Mouse (Mus musculus) bone marrow, adult 2 months (tissue): ENCODE data around the gene Kcnj11. TPM values are rescaled to one million over a fixed set of nuclear protein-coding genes. Genes with fewer than 3 reads are reported as not detected.

Source experiments
- H3K27ac ChIP-seq: fragments of 200-500 bp; 2 replicates; pipeline ENCODE4 v1.5.1; 2012; ENCODE audit warnings: low read depth, mild to moderate bottlenecking, control low read depth, inconsistent platforms, low read length; ENCODE audit not compliant: control insufficient read depth, poor library complexity, insufficient read depth
- H3K4me1 ChIP-seq: fragments of 200-500 bp; 2 replicates; pipeline ENCODE4 v1.6.1; 2011; ENCODE audit warnings: low read length; ENCODE audit not compliant: control insufficient read depth, insufficient read depth
- H3K4me3 ChIP-seq: fragments of 200-500 bp; replicated peaks from 2 replicates; pipeline ENCODE3; 2011; ENCODE audit warnings: mild to moderate bottlenecking, low read depth, low read length, control low read depth; ENCODE audit not compliant: control insufficient read depth
- CTCF ChIP-seq: fragments of 200-500 bp; IDR thresholded peaks from 2 replicates; pipeline ENCODE4 v1.5.1; 2011; ENCODE audit warnings: low read length, control low read depth; ENCODE audit not compliant: control insufficient read depth, insufficient read depth
- POLR2A ChIP-seq: fragments of 200-500 bp; IDR thresholded peaks from 2 replicates; pipeline ENCODE4 v1.6.1; 2011; ENCODE audit warnings: low read depth, mild to moderate bottlenecking, control low read depth, low read length, borderline replicate concordance; ENCODE audit not compliant: control insufficient read depth
- WGBS: fragments of 180-500 bp; shearing (Covaris S2); methylation state at CpG from one replicate; pipeline ENCODE4 v1.1.7; 2018; 5-methylcytosine and 5-hydroxymethylcytosine counted together
- polyA plus RNA-seq: library from polyadenylated mRNA; stranded (reverse); fragments of >200 nt; gene quantifications from 2 replicates; pipeline ENCODE4 v1.2.4, GENCODE M21; 2011; ENCODE audit warnings: low replicate concordance; ENCODE audit not compliant: missing spikeins, insufficient read depth, insufficient read length

The Kcnj11 gene
- not detected in 2 replicates for polyA plus RNA-seq

GRCm38 (mm10) chr7:46100563-46100962 is at the start of gene Kcnj11:
TSS of gene Kcnj11 (minus strand) at chr7:46100764.
- Histone ChIP-seq H3K4me1 (no peaks in the 10 kb centered on the region), H3K27ac (no peak within 1 kb of the TSS), H3K4me3 (no peak within 1 kb of the TSS)
- TF ChIP-seq POLR2A (no peak), CTCF (peak; percentile 67)
- under 1% methylated on average over 33 of the region's 34 CpGs for WGBS

GRCm38 (mm10) chr7:46147417-46147816 is 46.9 kb upstream of the Kcnj11 start:
- TF ChIP-seq POLR2A, result no peak
- no peak for TF ChIP-seq CTCF
- Histone ChIP-seq H3K4me1 (no peaks in the 10 kb centered on the region), H3K4me3 (no peak overlapping the region), H3K27ac (no peak overlapping the region)
- 67% methylated on average over 7 of the region's 7 CpGs for WGBS

- TF ChIP-seq POLR2A, result no peak
- no peak for TF ChIP-seq CTCF
- 78% methylated on average over 7 of the region's 7 CpGs for WGBS
- no peak overlapping the region for H3K27ac ChIP-seq
- no peaks in the 10 kb centered on the region for H3K4me1 ChIP-seq
- H3K4me3 ChIP-seq, result no peak overlapping the region
Observed at GRCm38 (mm10) chr7:46146675-46147308, 46.2 kb upstream of the Kcnj11 start.

- H3K27ac ChIP-seq, result no peak overlapping the region
- H3K4me3 ChIP-seq, result no peak overlapping the region
- H3K4me1 ChIP-seq, result no peaks in the 10 kb centered on the region
- WGBS, result 73% methylated on average over 8 of the region's 8 CpGs
- TF ChIP-seq POLR2A, result no peak
- TF ChIP-seq CTCF, result no peak
Observed at GRCm38 (mm10) chr7:46144061-46144460, 43.5 kb upstream of the Kcnj11 start.

- WGBS, result 52% methylated on average over 7 of the region's 7 CpGs
- no peak overlapping the region for H3K27ac ChIP-seq
- TF ChIP-seq POLR2A (no peak), CTCF (no peak)
- no peaks in the 10 kb centered on the region for H3K4me1 ChIP-seq
- H3K4me3 ChIP-seq, result no peak overlapping the region
Observed at GRCm38 (mm10) chr7:46138329-46138930, 37.9 kb upstream of the Kcnj11 start.

- no peak overlapping the region for H3K4me3 ChIP-seq
- no peak overlapping the region for H3K27ac ChIP-seq
- WGBS, result 28% methylated on average over 7 of the region's 7 CpGs
- no peaks in the 10 kb centered on the region for H3K4me1 ChIP-seq
- TF ChIP-seq CTCF (no peak), POLR2A (no peak)
Observed at GRCm38 (mm10) chr7:46133858-46134257, 33.3 kb upstream of the Kcnj11 start.

- Histone ChIP-seq H3K27ac (no peak overlapping the region), H3K4me3 (no peak overlapping the region), H3K4me1 (no peaks in the 10 kb centered on the region)
- TF ChIP-seq POLR2A (no peak), CTCF (no peak)
- WGBS, result 80% methylated on average over 12 of the region's 12 CpGs
Observed at GRCm38 (mm10) chr7:46132229-46132628, 31.7 kb upstream of the Kcnj11 start.

- 74% methylated on average over 8 of the region's 8 CpGs for WGBS
- Histone ChIP-seq H3K4me1 (no peaks in the 10 kb centered on the region), H3K27ac (no peak overlapping the region), H3K4me3 (no peak overlapping the region)
- TF ChIP-seq POLR2A (no peak), CTCF (no peak)
Observed at GRCm38 (mm10) chr7:46131806-46132205, 31.2 kb upstream of the Kcnj11 start.

GRCm38 (mm10) chr7:46131266-46131665 is 30.7 kb upstream of the Kcnj11 start:
- H3K4me3 ChIP-seq, result no peak overlapping the region
- no peak overlapping the region for H3K27ac ChIP-seq
- WGBS, result 38% methylated on average over 3 of the region's 3 CpGs
- TF ChIP-seq POLR2A (no peak), CTCF (no peak)
- no peaks in the 10 kb centered on the region for H3K4me1 ChIP-seq
